Mouse (Mus musculus) kidney, adult 10 weeks (tissue): ENCODE measurements around the gene Ppp1r14c. TPM values are rescaled to one million over a fixed set of nuclear protein-coding genes. Genes with fewer than 3 reads are reported as not detected.

Source experiments
- polyA plus RNA-seq: library from polyadenylated mRNA; stranded (reverse); fragments of 350-450 nt; fragmentation: Illumina TruSeq; extraction: RNeasy Lipid Tissue Mini Kit (QIAGEN cat#74804); gene quantifications from one replicate; pipeline ENCODE4 v1.2.3, GENCODE M21; 2014; ENCODE audit warnings: low read depth, low replicate concordance

Ppp1r14c gene
- polyA plus RNA-seq: 0.44 TPM

GRCm38 (mm10) chr10:3366036-3366869, at the start of gene Ppp1r14c:
Ppp1r14c (plus strand) TSS chr10:3366057.

Other genes starting within 250 kb of the Ppp1r14c start
- 0.16 TPM for gene H60c, start 98.3 kb upstream of the Ppp1r14c start, polyA plus RNA-seq
- 120 TPM for gene Iyd, start 174.2 kb downstream of the Ppp1r14c start, polyA plus RNA-seq